Mouse (Mus musculus): ENCODE results near the gene B130006D01Rik. TPM values are rescaled to one million over a fixed set of nuclear protein-coding genes. Genes with fewer than 3 reads are reported as not detected.
A peak's percentile ranks its signal among the peaks of the same experiment; 100 is the strongest.

The B130006D01Rik gene
- total and polyA plus RNA-seq, 3 experiments: 0.10 to 0.38 (median 0.15) TPM

GRCm38 (mm10) chr11:95728916-95729907, 5.8 kb downstream of the B130006D01Rik start:
- dilution Hi-C loops (cut with MboI; ENCODE audit: extremely low pct_ligation_motif_present, extremely low pct_unique_long_range_greater_than_20kb, low sequenced_read_pairs): no loop called here
- Histone ChIP-seq H3K4me2 (ENCODE audit: insufficient read depth, low read depth, poor library complexity, severe bottlenecking) (no peak overlapping the region), H3K79me2 (replicated peaks; ENCODE audit: control insufficient read depth, extremely low read depth, insufficient read depth, poor library complexity, severe bottlenecking) (peaks cover 8% of the 10 kb centered on the region), H3K27ac (ENCODE audit: insufficient read depth, low read depth) (no peak overlapping the region), H3K4me3 (replicated peaks in 1 of 3; ENCODE audit: low read depth in 2 of 3, low read length in 2 of 3, poor library complexity in 1 of 3) (no peak overlapping the region), H3K36me3 (replicated peaks in 1 of 2; ENCODE audit: control insufficient read depth in 1 of 2, insufficient read depth in 1 of 2, low read length in 1 of 2) (peaks cover 0 to 10% of the 10 kb centered on the region in 2 experiments), H3K9ac (ENCODE audit: insufficient read depth, low read depth) (no peak overlapping the region; the same call in 1 of the 2 replicates), H3K9me3 (replicated peaks; ENCODE audit: low read length) (no peaks in the 10 kb centered on the region), H3K4me1 (ENCODE audit: control insufficient read depth in 1 of 2, insufficient read depth in 2 of 2) (peaks cover under 1 to 30% of the 10 kb centered on the region in 2 experiments; a peak in 3 of 4 replicates), H3K27me3 (replicated peaks) (no peaks in the 10 kb centered on the region)
- in situ Hi-C loops (cut with MboI; ENCODE audit: low pct_ligation_motif_present, low pct_unique_long_range_greater_than_20kb, low sequenced_read_pairs): no loop called here
- DNase-seq (ENCODE audit: extremely low read depth): peak; percentile 29
- peak; percentile 61; the same call in 1 of the 2 replicates for TF ChIP-seq IRF4 (IDR thresholded peaks at IDR 0.05; ENCODE audit: low read depth, low read length)
- TF ChIP-seq NELFE (IDR thresholded peaks at IDR 0.05; ENCODE audit: low read depth, low read length): no peak

DNA sequence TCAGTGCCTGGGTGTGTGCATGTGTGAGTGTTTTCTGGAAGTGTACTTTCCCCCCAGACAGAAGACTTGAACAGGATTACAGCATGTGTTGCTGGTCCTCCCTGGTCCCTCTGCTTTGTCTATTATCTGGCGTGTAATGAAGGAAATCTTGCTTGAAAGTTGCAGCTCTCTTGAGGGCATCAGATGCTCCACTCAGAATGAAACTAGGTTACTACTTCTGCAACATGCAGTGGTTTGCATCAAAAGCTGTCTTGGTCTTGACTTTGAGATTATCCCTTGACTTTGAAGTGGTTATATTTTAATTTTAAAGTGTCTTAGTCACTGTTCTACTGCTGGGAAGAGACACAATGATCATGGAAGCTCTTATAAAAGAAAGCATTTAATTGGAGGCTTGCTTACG, 11.1 kb downstream of the B130006D01Rik start:
- no peaks in the 10 kb centered on the region for H3K9me3 ChIP-seq (replicated peaks; ENCODE audit: low read length)
- dilution Hi-C loops (cut with MboI; ENCODE audit: extremely low pct_ligation_motif_present, extremely low pct_unique_long_range_greater_than_20kb, low sequenced_read_pairs) (no loop called here), in situ Hi-C loops (cut with MboI; ENCODE audit: low pct_ligation_motif_present, low pct_unique_long_range_greater_than_20kb, low sequenced_read_pairs) (no loop called here)
- peaks cover 0 to 7% of the 10 kb centered on the region in 2 experiments for H3K36me3 ChIP-seq (replicated peaks in 1 of 2; ENCODE audit: control insufficient read depth in 1 of 2, insufficient read depth in 1 of 2, low read length in 1 of 2)
- no peak overlapping the region for H3K4me2 ChIP-seq (ENCODE audit: insufficient read depth, low read depth, poor library complexity, severe bottlenecking)
- no peak overlapping the region for H3K27ac ChIP-seq (ENCODE audit: insufficient read depth, low read depth)
- H3K4me3 ChIP-seq (replicated peaks in 1 of 3; ENCODE audit: low read depth in 2 of 3, low read length in 2 of 3, poor library complexity in 1 of 3): no peak overlapping the region
- DNase-seq (ENCODE audit: extremely low read depth): peak; percentile 9
- peaks cover 8% of the 10 kb centered on the region for H3K79me2 ChIP-seq (replicated peaks; ENCODE audit: control insufficient read depth, extremely low read depth, insufficient read depth, poor library complexity, severe bottlenecking)
- TF ChIP-seq MAFK (IDR thresholded peaks at IDR 0.05; ENCODE audit: insufficient replicate concordance, low read length) (no peak), IRF4 (IDR thresholded peaks at IDR 0.05; ENCODE audit: low read depth, low read length) (peak; percentile 79), POLR2A (IDR thresholded peaks at IDR 0.05; ENCODE audit: low read depth, low read length) (no peak), MYC (IDR thresholded peaks at IDR 0.05; ENCODE audit: low read depth, low read length) (no peak), JUN (IDR thresholded peaks at IDR 0.05; ENCODE audit: insufficient read depth, low read depth, low read length) (peak; percentile 54), PAX5 (IDR thresholded peaks at IDR 0.05; ENCODE audit: low read length) (no peak), NRF1 (IDR thresholded peaks at IDR 0.05; ENCODE audit: low read depth, low read length) (no peak), HCFC1 (IDR thresholded peaks at IDR 0.05; ENCODE audit: low read depth, low read length) (no peak), USF2 (conservative IDR thresholded peaks at IDR 0.05; ENCODE audit: low read depth, low read length) (no peak), BHLHE40 (IDR thresholded peaks at IDR 0.05; ENCODE audit: low read depth, low read length) (peak; percentile 38; the same call in 1 of the 2 replicates), EP300 (IDR thresholded peaks at IDR 0.05; ENCODE audit: low read length) (peak; percentile 63; the same call in 1 of the 2 replicates), JUND (conservative IDR thresholded peaks at IDR 0.05; ENCODE audit: low read depth, low read length) (peak; percentile 76)
- H3K9ac ChIP-seq (ENCODE audit: insufficient read depth, low read depth): no peak overlapping the region
- no peaks in the 10 kb centered on the region for H3K27me3 ChIP-seq (replicated peaks)
- H3K4me1 ChIP-seq (ENCODE audit: control insufficient read depth in 1 of 2, insufficient read depth in 2 of 2): peaks cover 3 to 14% of the 10 kb centered on the region in 2 experiments; a peak in 3 of 4 replicates

All from CH12.LX (cell line).